Mouse (Mus musculus) hindbrain, embryonic 12.5 days (tissue): Measurements from ENCODE around the gene Setd2. TPM values are rescaled to one million over a fixed set of nuclear protein-coding genes. Genes with fewer than 3 reads are reported as not detected.

ENCODE experiments used
- ATAC-seq: fragments of 200-750 bp; cut with Nextera tagmentation; 2 replicates; pipeline ENCODE4 v1.8.0; 2017; ENCODE audit warnings: moderate TSS enrichment; ENCODE audit not compliant: low FRiP score
- H3K27ac ChIP-seq: fragments of 300-500 bp; sonication (generic); 2 replicates; pipeline ENCODE4 v1.5.1; 2016; ENCODE audit warnings: mild to moderate bottlenecking
- H3K27me3 ChIP-seq: fragments of 300-500 bp; sonication (generic); 2 replicates; pipeline ENCODE4 v1.6.1; 2016; ENCODE audit warnings: mild to moderate bottlenecking
- H3K36me3 ChIP-seq: fragments of 300-500 bp; sonication (generic); 2 replicates; pipeline ENCODE4 v1.6.1; 2016; ENCODE audit warnings: mild to moderate bottlenecking
- H3K4me1 ChIP-seq: fragments of 300-500 bp; sonication (generic); 2 replicates; pipeline ENCODE4 v1.6.1; 2016
- H3K4me2 ChIP-seq: fragments of 300-500 bp; sonication (generic); replicated peaks from 2 replicates; pipeline ENCODE4 v1.6.1; 2016; ENCODE audit warnings: mild to moderate bottlenecking
- H3K4me3 ChIP-seq: fragments of 300-500 bp; sonication (generic); 2 replicates; pipeline ENCODE4 v1.5.1; 2016; ENCODE audit warnings: mild to moderate bottlenecking
- H3K9ac ChIP-seq: fragments of 300-500 bp; sonication (generic); 2 replicates; pipeline ENCODE4 v1.6.1; 2016; ENCODE audit warnings: mild to moderate bottlenecking, moderate library complexity
- H3K9me3 ChIP-seq: fragments of 300-500 bp; sonication (generic); replicated peaks from 2 replicates; pipeline ENCODE4 v1.6.1; 2016; ENCODE audit warnings: mild to moderate bottlenecking
- WGBS: fragments of 180-500 bp; shearing (Covaris S2); methylation state at CpG from one replicate; pipeline ENCODE4 v1.1.7; 2016; 5-methylcytosine and 5-hydroxymethylcytosine counted together
- microRNA-seq: library from miRNA; unstranded; fragments of <30 nt; microRNA quantifications from one replicate; pipeline ENCODE4, GENCODE M21; 2017
- polyA plus RNA-seq: library from polyadenylated mRNA; unstranded; fragments of >200 nt; fragmentation: Nextera tagmentation; extraction: Ambion mirVana; gene quantifications from 2 replicates; pipeline ENCODE4 v1.2.1, GENCODE M21; 2016

Setd2 gene
- polyA plus RNA-seq, 1 experiment from 2014 or later, result 49.7 TPM

DNA sequence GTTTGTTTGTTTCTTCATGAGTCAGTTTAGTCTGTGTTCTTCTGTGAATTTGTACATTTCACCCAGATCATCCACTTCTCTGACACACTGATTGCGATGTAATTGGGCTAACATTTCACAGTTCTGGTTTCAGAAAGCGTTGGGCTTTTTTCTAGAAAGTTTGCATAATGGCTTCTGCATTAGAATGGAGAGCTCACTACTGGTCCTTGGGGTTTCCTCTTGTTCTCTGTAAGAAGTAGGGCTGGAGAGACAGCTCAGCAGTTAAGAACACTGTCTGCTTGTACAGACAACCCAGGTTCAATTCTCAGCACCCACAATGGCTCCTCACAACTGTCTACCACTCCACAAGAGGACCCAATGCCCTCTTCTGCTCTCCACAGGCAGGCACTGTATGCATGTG, 127.8 kb downstream of the Setd2 start:
- Histone ChIP-seq H3K27ac (no peak overlapping the region), H3K9me3 (no peaks in the 10 kb centered on the region), H3K27me3 (no peaks in the 10 kb centered on the region), H3K4me3 (no peak overlapping the region), H3K9ac (no peak overlapping the region), H3K4me1 (peaks cover 25% of the 10 kb centered on the region), H3K36me3 (peaks cover 9% of the 10 kb centered on the region; the same call in 1 of the 2 replicates), H3K4me2 (no peak overlapping the region)
- 79% methylated on average over 2 of the region's 2 CpGs for WGBS
- ATAC-seq, result no peak

DNA sequence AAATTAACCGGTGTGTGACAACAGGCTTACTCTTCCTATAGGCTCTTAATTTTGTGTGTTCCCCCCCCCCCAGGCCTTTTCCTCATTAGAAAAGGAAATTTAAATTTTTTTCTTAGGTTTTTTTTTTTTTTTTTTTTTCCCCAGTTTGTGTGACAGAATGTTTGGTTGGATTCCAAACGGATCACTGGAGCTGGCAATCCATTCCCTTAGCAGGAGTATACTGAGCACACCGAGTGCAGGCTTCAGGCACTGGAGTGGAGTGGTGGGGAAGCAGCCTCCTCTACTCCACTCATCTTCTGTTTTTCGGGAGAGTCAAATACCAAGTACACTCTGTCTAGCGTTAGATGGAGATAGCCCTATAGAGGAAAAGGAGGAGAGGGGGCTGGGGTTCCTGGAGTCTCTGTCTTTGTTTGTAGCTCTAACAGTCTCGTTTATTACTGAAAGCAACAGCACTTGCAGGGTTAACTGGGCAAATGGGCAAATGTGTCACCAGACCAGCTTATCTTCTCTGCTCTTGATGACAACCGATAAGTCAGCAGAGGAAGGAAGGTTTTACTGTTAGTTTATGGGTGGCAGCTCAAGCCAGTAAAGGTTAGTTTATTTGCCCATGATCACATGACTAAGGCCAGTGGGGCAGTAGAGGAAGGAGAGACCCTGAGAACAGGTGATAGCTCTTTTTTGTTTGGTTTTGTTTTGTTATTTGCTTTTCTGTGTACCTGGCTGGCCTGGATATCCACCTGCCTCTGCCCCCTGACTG, 128.6 kb downstream of the Setd2 start:
- Histone ChIP-seq H3K9me3 (no peaks in the 10 kb centered on the region), H3K27ac (no peak overlapping the region), H3K4me3 (no peak overlapping the region), H3K4me2 (no peak overlapping the region), H3K4me1 (peaks cover 25% of the 10 kb centered on the region), H3K9ac (no peak overlapping the region), H3K36me3 (peaks cover 9% of the 10 kb centered on the region; the same call in 1 of the 2 replicates), H3K27me3 (no peaks in the 10 kb centered on the region)
- no peak for ATAC-seq
- WGBS, result 89% methylated on average over 7 of the region's 7 CpGs

- H3K27me3 ChIP-seq, result no peaks in the 10 kb centered on the region
- peaks cover 27% of the 10 kb centered on the region for H3K4me1 ChIP-seq
- H3K36me3 ChIP-seq, result peaks cover 9% of the 10 kb centered on the region; the same call in 1 of the 2 replicates
- WGBS, result 85% methylated on average over 1 of the region's 1 CpGs
- no peak overlapping the region for H3K27ac ChIP-seq
- H3K9me3 ChIP-seq, result no peaks in the 10 kb centered on the region
- no peak overlapping the region for H3K4me2 ChIP-seq
- ATAC-seq, result no peak
- no peak overlapping the region for H3K9ac ChIP-seq
- no peak overlapping the region for H3K4me3 ChIP-seq
These were observed 130.4 kb downstream of the Setd2 start for GRCm38 (mm10) chr9:110662844-110663243.

DNA sequence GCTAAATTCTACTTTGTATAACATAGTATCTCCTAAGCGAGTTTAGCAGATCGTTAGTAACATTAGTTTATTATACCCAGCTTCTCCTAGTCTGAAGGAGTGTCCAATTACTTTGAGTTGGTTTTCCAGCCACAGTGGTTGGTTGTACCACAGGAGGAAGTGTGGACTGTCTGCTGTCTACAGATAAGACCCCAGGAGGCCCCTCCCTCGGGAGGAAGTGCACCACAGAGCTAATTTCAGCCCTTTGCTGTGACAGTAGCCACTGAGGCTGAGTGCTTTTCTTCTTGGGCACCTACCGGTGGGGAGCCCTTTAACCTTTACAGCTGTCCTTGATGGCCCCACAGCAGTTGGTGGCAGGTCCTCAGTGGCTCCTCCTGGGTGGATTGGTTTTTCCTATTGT, 133.5 kb downstream of the Setd2 start:
- H3K27ac ChIP-seq, result peak overlapping the region; percentile 36; the same call in 1 of the 2 replicates
- no peaks in the 10 kb centered on the region for H3K36me3 ChIP-seq
- H3K4me1 ChIP-seq, result peaks cover 24% of the 10 kb centered on the region
- H3K4me2 ChIP-seq, result no peak overlapping the region
- 36% methylated on average over 4 of the region's 4 CpGs for WGBS
- ATAC-seq, result no peak
- H3K27me3 ChIP-seq, result no peaks in the 10 kb centered on the region
- H3K4me3 ChIP-seq, result no peak overlapping the region
- no peak overlapping the region for H3K9ac ChIP-seq
- no peaks in the 10 kb centered on the region for H3K9me3 ChIP-seq

DNA sequence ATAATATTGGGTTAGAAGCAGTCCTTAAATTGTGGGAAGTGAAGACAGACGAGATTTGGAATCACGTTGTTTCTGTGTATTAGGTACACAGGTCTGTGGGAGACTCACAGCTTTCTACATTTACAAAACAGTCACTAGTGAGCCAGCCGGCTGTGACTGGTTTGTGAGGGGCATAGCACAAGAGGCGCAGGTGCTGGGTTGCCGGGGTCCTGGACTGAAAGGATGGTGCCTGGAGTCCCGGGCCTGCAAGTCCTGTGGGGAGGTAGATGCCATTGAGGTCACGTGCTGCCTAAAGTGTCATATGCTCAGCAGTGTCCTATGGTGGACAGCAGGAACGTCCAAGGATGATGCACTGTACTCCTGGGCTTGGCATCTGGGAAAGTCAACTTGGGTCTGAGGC, 134.0 kb downstream of the Setd2 start:
- Histone ChIP-seq H3K4me1 (peaks cover 24% of the 10 kb centered on the region), H3K4me2 (no peak overlapping the region), H3K36me3 (no peaks in the 10 kb centered on the region), H3K9me3 (no peaks in the 10 kb centered on the region), H3K4me3 (no peak overlapping the region), H3K27me3 (no peaks in the 10 kb centered on the region), H3K9ac (no peak overlapping the region), H3K27ac (peak overlapping the region; percentile 12; the same call in 1 of the 2 replicates)
- WGBS, result 41% methylated on average over 8 of the region's 8 CpGs
- ATAC-seq, result no peak

GRCm38 (mm10) chr9:110667219-110667836, 134.9 kb downstream of the Setd2 start:
- Histone ChIP-seq H3K27ac (no peak overlapping the region), H3K9ac (no peak overlapping the region), H3K27me3 (no peaks in the 10 kb centered on the region), H3K4me2 (no peak overlapping the region), H3K36me3 (no peaks in the 10 kb centered on the region), H3K4me1 (peaks cover 24% of the 10 kb centered on the region), H3K9me3 (no peaks in the 10 kb centered on the region), H3K4me3 (no peak overlapping the region)
- WGBS, result 68% methylated on average over 4 of the region's 4 CpGs
- ATAC-seq, result no peak

Small RNAs within 50 kb of the gene (microRNA-seq; reads per million reads assigned to microRNA genes)
- gene Mir8107, result not detected

Other genes with a start within 250 kb of the Setd2 start
- gene Elp6, start 227.4 kb upstream of the Setd2 start, polyA plus RNA-seq, result 31.5 and 32.2 TPM in 2 replicates
- 38.3 and 47.3 TPM in 2 replicates for gene Scap, start 199.3 kb upstream of the Setd2 start, polyA plus RNA-seq
- gene Ptpn23, start 124.4 kb upstream of the Setd2 start, polyA plus RNA-seq, result 22.5 and 23.6 TPM in 2 replicates
- 2.9 and 4.1 TPM in 2 replicates for gene Ngp, start 112.8 kb upstream of the Setd2 start, polyA plus RNA-seq
- 13.5 and 13.8 TPM in 2 replicates for gene Klhl18, start 55.9 kb upstream of the Setd2 start, polyA plus RNA-seq
- 3.7 and 5.3 TPM in 2 replicates for gene Kif9, start 55.6 kb upstream of the Setd2 start, polyA plus RNA-seq
- 39.0 and 45.2 TPM in 2 replicates for gene Nradd, start 91.9 kb downstream of the Setd2 start, polyA plus RNA-seq
- 1.8 and 2.1 TPM in 2 replicates for gene Nbeal2, start 121.6 kb downstream of the Setd2 start, polyA plus RNA-seq
- 113 and 114 TPM in 2 replicates for gene Ccdc12, start 123.9 kb downstream of the Setd2 start, polyA plus RNA-seq
- gene Myl3, start 209.3 kb downstream of the Setd2 start, polyA plus RNA-seq, result 2.0 TPM in 2 replicates
- gene Pth1r, start 214.5 kb downstream of the Setd2 start, polyA plus RNA-seq, result 44.3 and 52.4 TPM in 2 replicates